Mouse (Mus musculus): ENCODE measurements at regions not wholly inside any gene's neighbourhood (a gene's known extent, or its start where the extent isn't known, plus 50 kb on each side); places are given as distances from the start of the nearest gene placed in this dataset.

DNA sequence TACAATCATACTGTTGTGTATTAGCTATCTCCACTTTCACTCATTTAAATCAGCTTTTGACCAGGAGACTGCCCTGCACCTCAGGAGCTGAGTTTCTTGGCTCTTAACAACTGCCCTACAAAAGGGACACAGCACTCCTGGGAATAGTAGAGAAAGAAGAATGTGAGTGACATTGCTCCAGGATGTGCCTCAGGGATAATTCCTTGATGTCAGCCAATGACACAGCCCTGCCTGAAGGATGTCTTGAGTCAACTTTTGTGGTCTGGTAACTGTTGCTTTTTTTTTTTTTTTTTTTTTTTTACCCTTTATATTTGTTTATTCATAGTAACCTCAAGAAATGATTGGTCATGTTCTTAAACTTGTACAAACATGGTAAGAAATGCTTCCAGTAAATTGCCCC is 415.5 kb downstream of the Hdgfl1 start:
- no peak for TF ChIP-seq CTCF (conservative IDR thresholded peaks at IDR 0.05; ENCODE audit: low read length)
- TF ChIP-seq NANOG (IDR thresholded peaks at IDR 0.05; ENCODE audit: borderline replicate concordance, low read length), result no peak
